Mouse (Mus musculus) liver, embryonic 12.5 days (tissue): ENCODE data around the gene 2410004P03Rik. TPM values are rescaled to one million over a fixed set of nuclear protein-coding genes. Genes with fewer than 3 reads are reported as not detected.

Source experiments
- ATAC-seq: fragments of 200-750 bp; cut with Nextera tagmentation; 2 replicates; pipeline ENCODE4 v1.8.0; 2017; ENCODE audit warnings: moderate number of reproducible peaks, mild to moderate bottlenecking, moderate library complexity
- H3K27ac ChIP-seq: fragments of 300-500 bp; sonication (generic); 2 replicates; pipeline ENCODE4 v1.5.1; 2016; ENCODE audit warnings: mild to moderate bottlenecking
- H3K27me3 ChIP-seq: fragments of 300-500 bp; sonication (generic); replicated peaks from 2 replicates; pipeline ENCODE4 v1.6.1; 2016; ENCODE audit warnings: mild to moderate bottlenecking, moderate library complexity
- H3K36me3 ChIP-seq: fragments of 300-500 bp; sonication (generic); 2 replicates; pipeline ENCODE4 v1.6.1; 2016; ENCODE audit warnings: mild to moderate bottlenecking, moderate library complexity
- H3K4me1 ChIP-seq: fragments of 300-500 bp; sonication (generic); 2 replicates; pipeline ENCODE4 v1.6.1; 2016
- H3K4me2 ChIP-seq: fragments of 300-500 bp; sonication (generic); 2 replicates; pipeline ENCODE4 v1.6.1; 2016; ENCODE audit warnings: mild to moderate bottlenecking, moderate library complexity
- H3K4me3 ChIP-seq: fragments of 300-500 bp; sonication (generic); 2 replicates; pipeline ENCODE4 v1.5.1; 2016; ENCODE audit warnings: mild to moderate bottlenecking, moderate library complexity
- H3K9ac ChIP-seq: fragments of 300-500 bp; sonication (generic); 2 replicates; pipeline ENCODE4 v1.6.1; 2016; ENCODE audit warnings: mild to moderate bottlenecking, moderate library complexity
- H3K9me3 ChIP-seq: fragments of 300-500 bp; sonication (generic); replicated peaks from 2 replicates; pipeline ENCODE4 v1.6.1; 2016; ENCODE audit warnings: mild to moderate bottlenecking, moderate library complexity
- WGBS: fragments of 180-500 bp; shearing (Covaris S2); methylation state at CpG from one replicate; pipeline ENCODE4 v1.1.7; 2016; ENCODE audit not compliant: insufficient replicate concordance; 5-methylcytosine and 5-hydroxymethylcytosine counted together
- polyA plus RNA-seq: library from polyadenylated mRNA; unstranded; fragments of >200 nt; fragmentation: Nextera tagmentation; extraction: Ambion mirVana; gene quantifications from 2 replicates; pipeline ENCODE4 v1.2.1, GENCODE M21; 2016

The 2410004P03Rik gene
- polyA plus RNA-seq, 1 experiment from 2014 or later: not detected

DNA sequence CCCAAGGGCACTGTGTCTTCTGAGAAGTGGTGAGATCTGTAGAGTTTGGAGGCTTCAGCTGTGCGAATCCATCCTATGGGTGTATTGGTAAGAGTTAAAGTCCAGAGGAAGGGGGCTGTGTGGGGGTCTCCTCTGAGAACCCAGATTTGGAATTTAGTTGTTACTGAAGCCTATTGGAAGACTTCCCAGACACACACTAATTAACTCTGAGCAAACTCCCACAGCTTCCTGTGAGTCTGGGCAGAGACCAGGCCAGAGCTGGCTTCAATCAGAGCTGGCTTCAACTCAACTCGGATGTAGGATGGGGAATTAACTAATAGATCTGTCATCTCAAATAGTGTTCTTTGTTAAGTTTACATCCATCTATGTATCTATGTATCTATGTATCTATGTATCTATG is 4.2 kb upstream of the 2410004P03Rik start:
- no peak for ATAC-seq
- 72% methylated on average over 2 of the region's 2 CpGs for WGBS

DNA sequence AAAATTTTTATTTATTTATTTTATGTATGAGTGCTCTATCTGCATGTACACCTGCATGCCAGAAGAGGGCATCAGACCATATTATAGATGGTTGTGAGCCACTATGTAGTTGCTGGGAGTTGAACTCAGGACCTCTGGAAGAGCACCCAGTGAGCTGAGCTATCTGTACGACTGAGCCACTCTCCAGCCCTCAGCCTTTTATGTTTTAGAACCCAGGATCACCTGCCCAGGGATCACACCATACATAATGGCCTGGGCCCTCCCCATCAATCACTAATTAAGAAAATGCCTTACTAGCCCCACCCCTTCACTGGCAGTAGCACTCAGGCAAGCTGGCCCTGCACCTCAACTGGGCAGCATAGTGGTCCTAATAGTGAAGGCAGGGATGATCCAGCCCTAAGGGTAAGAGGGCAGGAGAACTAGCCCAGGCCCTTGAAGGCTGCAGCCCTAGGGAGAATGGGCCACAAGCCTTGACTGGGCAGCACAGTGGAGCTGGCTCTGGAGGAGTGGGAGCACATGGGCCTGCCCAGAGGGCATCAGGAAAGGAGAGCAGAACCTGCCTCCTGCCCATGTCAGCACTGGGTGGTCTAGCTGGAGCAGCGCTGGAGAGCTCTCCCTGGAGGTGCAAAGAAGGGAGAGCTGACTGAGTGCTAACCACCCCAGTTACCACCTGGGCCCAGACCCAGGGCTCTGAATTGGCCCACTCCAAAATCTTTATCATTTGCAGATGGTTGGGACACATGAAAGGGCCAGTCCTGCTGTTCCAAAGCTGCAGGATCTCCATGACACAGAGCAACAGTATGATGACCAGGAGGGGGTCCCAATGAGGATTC is 756 bp upstream of the 2410004P03Rik start:
- H3K4me2 ChIP-seq: no peak overlapping the region
- 46% methylated on average over 2 of the region's 2 CpGs for WGBS
- H3K9me3 ChIP-seq: 0 out of 2 replicates have a peak, but pooled peaks cover 8% of the 10 kb centered on the region
- ATAC-seq: peak; percentile 27; the same call in 1 of the 2 replicates
- H3K36me3 ChIP-seq: no peaks in the 10 kb centered on the region
- H3K4me1 ChIP-seq: peaks cover 8% of the 10 kb centered on the region
- H3K27me3 ChIP-seq: peaks cover 10% of the 10 kb centered on the region; the same call in 1 of the 2 replicates
- H3K4me3 ChIP-seq: no peak overlapping the region
- H3K9ac ChIP-seq: no peak overlapping the region
- no peak overlapping the region for H3K27ac ChIP-seq

More for the DNA sequence above, 4.2 kb upstream of the 2410004P03Rik start:
- H3K9ac ChIP-seq: no peak overlapping the region
- H3K4me3 ChIP-seq: no peak overlapping the region
- H3K4me2 ChIP-seq: no peak overlapping the region
- peaks cover 8% of the 10 kb centered on the region; the same call in 1 of the 2 replicates for H3K27me3 ChIP-seq
- H3K27ac ChIP-seq: no peak overlapping the region
- peaks cover 7% of the 10 kb centered on the region for H3K4me1 ChIP-seq
- no peaks in the 10 kb centered on the region for H3K36me3 ChIP-seq
- H3K9me3 ChIP-seq: no peaks in the 10 kb centered on the region

DNA sequence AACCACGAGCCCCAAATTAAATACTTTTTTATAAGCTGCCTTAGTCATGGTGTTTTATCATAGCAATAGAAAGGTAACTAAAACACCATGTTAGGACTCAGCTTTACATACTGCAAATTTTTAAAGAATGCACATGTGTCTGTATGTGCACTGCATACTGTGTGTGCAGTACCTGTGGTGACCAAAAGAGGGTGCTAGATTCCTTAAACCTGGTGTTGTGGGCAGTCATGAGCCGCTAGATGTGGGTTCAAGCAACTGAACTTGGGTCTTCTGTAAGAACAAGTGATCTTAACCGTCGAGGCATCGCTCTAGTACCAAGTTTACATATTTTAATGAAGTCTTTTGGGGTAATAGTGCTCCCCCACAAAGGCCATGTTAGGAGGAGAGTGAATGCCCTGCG is 2.1 kb downstream of the 2410004P03Rik start:
- no peak overlapping the region for H3K4me2 ChIP-seq
- no peak for ATAC-seq
- H3K4me3 ChIP-seq: no peak overlapping the region
- 81% methylated on average over 6 of the region's 6 CpGs for WGBS
- H3K9ac ChIP-seq: no peak overlapping the region
- H3K4me1 ChIP-seq: peaks cover 8% of the 10 kb centered on the region
- H3K27ac ChIP-seq: no peak overlapping the region
- H3K27me3 ChIP-seq: peaks cover 28% of the 10 kb centered on the region
- 0 out of 2 replicates have a peak, but pooled peaks cover 8% of the 10 kb centered on the region for H3K9me3 ChIP-seq
- H3K36me3 ChIP-seq: no peaks in the 10 kb centered on the region

DNA sequence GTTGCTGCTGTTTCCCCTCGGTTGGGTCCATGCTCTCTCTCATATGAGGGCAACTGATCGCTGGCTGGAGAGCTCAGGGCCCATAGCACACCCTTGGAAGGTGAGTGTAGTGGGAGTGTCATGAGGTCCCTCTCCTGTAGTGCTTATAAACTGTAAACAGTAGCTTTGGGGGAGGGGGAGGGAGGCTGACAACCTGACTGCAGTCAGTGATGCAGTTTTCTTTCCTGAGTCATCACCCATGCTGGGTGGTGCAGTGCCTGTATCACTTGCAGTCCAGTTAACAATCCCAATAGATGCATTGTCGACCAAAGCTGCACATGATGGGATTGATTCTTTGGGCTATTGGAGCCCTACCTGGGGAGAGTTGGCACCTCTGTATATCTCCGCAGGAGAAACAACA is 10.3 kb downstream of the 2410004P03Rik start:
- peaks cover 55% of the 10 kb centered on the region for H3K27me3 ChIP-seq
- 55% methylated on average over 4 of the region's 4 CpGs for WGBS
- no peak overlapping the region for H3K4me3 ChIP-seq
- H3K9ac ChIP-seq: no peak overlapping the region
- H3K27ac ChIP-seq: no peak overlapping the region
- 0 out of 2 replicates have a peak, but pooled peaks cover 4% of the 10 kb centered on the region for H3K36me3 ChIP-seq
- H3K4me2 ChIP-seq: 0 out of 2 replicates have a peak overlapping the region, but pooled peaks have one; percentile 97
- no peak for ATAC-seq
- peaks cover 39% of the 10 kb centered on the region for H3K4me1 ChIP-seq
- H3K9me3 ChIP-seq: no peaks in the 10 kb centered on the region

DNA sequence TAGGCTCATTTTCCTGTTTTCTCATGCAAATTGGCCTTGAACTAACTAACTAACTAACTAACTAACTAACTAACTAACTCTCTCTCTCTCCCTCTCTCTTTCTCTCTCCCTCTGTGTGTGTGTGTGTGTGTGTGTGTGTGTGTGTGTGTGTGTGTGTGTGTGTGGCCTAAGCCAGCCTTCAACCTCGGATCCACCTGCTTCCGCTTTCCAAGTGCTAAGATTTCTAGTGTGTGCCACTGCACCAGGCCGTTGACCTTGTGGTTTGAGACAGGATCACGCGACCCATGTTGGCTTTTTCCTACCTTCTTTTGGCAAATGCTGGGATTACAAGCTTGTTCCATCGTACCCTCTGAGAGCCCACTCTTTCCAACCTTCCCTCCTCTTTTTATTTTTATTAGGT is 10.9 kb downstream of the 2410004P03Rik start:
- Histone ChIP-seq H3K4me2 (peak overlapping the region; percentile 97), H3K36me3 (0 out of 2 replicates have a peak, but pooled peaks cover 5% of the 10 kb centered on the region), H3K4me1 (peaks cover 39% of the 10 kb centered on the region), H3K27me3 (peaks cover 49% of the 10 kb centered on the region), H3K4me3 (peak overlapping the region; percentile 75), H3K27ac (0 out of 2 replicates have a peak overlapping the region, but pooled peaks have one; percentile 79), H3K9me3 (no peaks in the 10 kb centered on the region), H3K9ac (0 out of 2 replicates have a peak overlapping the region, but pooled peaks have one; percentile 73)
- WGBS: 49% methylated on average over 4 of the region's 6 CpGs
- ATAC-seq: no peak

DNA sequence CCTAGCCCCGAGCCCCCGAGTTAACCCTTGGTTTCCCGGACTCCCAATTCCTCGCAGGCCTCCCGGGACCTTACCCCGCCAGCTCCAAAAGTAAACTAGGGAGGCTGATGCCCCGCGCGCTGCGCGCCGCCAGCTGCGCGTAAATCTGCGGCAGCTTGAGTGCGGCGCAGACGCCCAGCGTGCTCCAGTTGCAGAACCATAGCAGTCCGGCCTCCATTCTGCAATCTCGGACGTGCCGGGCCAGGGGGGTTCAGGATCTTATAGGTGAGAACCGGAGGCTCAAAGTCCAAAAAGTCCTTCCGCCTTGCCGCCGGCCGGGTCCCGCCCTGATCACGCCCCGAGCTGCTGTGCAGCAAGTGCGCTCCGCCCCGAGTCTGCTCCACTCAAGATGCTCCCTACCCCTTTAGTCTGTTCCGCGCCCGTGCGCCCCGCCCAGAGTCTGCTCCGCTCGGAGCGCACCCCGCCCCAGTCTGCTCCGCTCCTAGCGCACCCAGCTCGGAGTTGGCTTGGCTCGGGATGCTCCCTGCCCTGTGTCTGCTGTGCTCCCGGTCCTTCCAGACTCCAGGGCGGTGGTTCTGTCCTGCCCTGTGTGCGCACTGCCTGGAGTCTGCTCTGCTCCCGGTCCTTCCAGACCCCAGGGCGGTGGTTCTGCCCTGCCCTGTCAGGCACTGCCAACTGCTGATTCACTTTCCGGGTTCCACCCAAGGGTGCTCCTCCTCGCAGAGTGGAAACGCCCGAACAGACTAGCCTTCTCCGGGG is 11.6 kb downstream of the 2410004P03Rik start, which contains the start of gene Pqlc3:
TSS of gene Pqlc3 (minus strand) at position 670 of the 759 bp plus-strand sequence.
- Histone ChIP-seq H3K4me1 (peaks cover 40% of the 10 kb centered on the region), H3K4me3 (peak within 1 kb of the TSS; percentile 75), H3K9me3 (no peaks in the 10 kb centered on the region), H3K27ac (peak within 1 kb of the TSS; percentile 79), H3K9ac (peak within 1 kb of the TSS; percentile 73), H3K4me2 (peak within 1 kb of the TSS; percentile 97), H3K27me3 (peaks cover 45% of the 10 kb centered on the region), H3K36me3 (0 out of 2 replicates have a peak, but pooled peaks cover 5% of the 10 kb centered on the region)
- WGBS: under 1% methylated on average over 57 of the region's 57 CpGs
- peak; percentile 98 for ATAC-seq

DNA sequence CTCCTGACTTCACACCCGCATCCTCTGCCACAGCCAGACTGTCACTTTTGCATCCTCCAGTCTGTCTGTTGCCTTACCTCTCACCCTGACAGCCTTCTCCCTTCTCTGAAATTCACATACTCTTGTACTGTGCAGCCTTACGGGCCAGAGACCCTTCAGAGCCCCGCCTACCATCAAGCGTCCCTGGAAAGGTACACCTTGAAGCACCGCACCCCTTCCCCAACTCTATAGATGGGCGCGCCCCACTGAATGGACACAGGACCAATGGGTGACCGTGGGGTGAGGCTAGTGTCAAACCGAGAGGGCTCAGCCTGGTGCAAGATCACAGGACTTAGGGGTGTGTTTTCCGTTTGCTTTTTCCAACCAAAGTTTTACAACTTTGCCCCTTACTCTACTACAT is 12.4 kb downstream of the 2410004P03Rik start:
- no peak for ATAC-seq
- WGBS: 13% methylated on average over 10 of the region's 10 CpGs
- 0 out of 2 replicates have a peak, but pooled peaks cover 5% of the 10 kb centered on the region for H3K36me3 ChIP-seq
- peaks cover 45% of the 10 kb centered on the region for H3K27me3 ChIP-seq
- H3K9ac ChIP-seq: peak overlapping the region; percentile 73
- peak overlapping the region; percentile 75 for H3K4me3 ChIP-seq
- no peak overlapping the region for H3K27ac ChIP-seq
- H3K9me3 ChIP-seq: no peaks in the 10 kb centered on the region
- H3K4me1 ChIP-seq: peaks cover 47% of the 10 kb centered on the region
- peak overlapping the region; percentile 97 for H3K4me2 ChIP-seq

DNA sequence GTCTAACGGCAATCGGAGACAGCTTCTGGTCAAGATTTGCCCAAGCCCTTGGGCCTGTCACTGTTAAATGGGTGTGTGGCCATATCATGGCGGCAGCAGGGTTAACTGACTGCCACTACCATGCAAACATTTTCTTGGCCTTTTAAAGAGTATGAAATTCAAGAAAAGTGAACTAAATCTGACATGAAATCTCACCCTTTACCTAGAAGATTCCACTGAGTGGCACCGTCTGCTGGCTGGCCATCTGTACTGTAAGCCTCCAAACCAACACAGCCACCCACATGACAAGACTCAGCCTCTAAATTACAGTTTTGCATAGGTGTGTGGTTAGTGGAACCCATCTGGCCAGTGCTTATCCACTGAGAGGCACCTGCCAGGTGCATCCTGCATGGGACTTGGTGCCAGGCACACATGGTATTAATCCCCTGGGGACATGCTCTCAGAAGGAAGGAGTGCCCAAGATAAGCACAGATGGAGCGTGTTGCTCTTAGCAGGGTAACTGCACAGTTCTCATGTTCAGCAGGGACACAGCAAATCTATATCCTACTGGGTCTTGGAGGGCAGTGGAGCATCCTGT is 14.6 kb downstream of the 2410004P03Rik start:
- no peak overlapping the region for H3K4me2 ChIP-seq
- H3K9ac ChIP-seq: no peak overlapping the region
- H3K27me3 ChIP-seq: peaks cover 42% of the 10 kb centered on the region
- no peak overlapping the region for H3K27ac ChIP-seq
- peaks cover 43% of the 10 kb centered on the region for H3K4me1 ChIP-seq
- H3K4me3 ChIP-seq: no peak overlapping the region
- ATAC-seq: no peak
- WGBS: 78% methylated on average over 5 of the region's 5 CpGs
- H3K36me3 ChIP-seq: 0 out of 2 replicates have a peak, but pooled peaks cover 5% of the 10 kb centered on the region
- H3K9me3 ChIP-seq: no peaks in the 10 kb centered on the region

DNA sequence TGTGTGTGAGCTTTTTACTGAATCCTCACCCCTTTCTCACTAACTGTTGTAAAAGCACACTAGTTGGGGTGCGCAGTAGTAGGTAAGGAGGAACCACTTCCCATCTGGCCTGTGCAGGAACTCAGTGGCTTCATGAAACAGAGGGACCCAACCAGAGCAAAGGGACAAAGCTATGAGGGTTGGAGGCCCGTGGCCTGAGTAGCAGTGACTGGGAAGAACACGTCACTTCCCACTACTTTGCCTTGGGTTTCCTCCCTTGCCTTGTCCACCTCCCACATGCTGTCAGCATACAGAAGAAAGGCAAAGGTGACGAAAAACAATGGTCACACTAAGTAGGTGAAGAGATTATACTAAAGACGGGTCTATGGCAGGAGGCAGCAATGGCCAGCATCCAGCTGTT is 15.2 kb downstream of the 2410004P03Rik start:
- 0 out of 2 replicates have a peak, but pooled peaks cover 5% of the 10 kb centered on the region for H3K36me3 ChIP-seq
- H3K9me3 ChIP-seq: no peaks in the 10 kb centered on the region
- H3K4me2 ChIP-seq: no peak overlapping the region
- H3K27me3 ChIP-seq: peaks cover 35% of the 10 kb centered on the region
- no peak overlapping the region for H3K4me3 ChIP-seq
- WGBS: 71% methylated on average over 5 of the region's 5 CpGs
- no peak overlapping the region for H3K27ac ChIP-seq
- no peak for ATAC-seq
- peaks cover 36% of the 10 kb centered on the region for H3K4me1 ChIP-seq
- no peak overlapping the region for H3K9ac ChIP-seq

DNA sequence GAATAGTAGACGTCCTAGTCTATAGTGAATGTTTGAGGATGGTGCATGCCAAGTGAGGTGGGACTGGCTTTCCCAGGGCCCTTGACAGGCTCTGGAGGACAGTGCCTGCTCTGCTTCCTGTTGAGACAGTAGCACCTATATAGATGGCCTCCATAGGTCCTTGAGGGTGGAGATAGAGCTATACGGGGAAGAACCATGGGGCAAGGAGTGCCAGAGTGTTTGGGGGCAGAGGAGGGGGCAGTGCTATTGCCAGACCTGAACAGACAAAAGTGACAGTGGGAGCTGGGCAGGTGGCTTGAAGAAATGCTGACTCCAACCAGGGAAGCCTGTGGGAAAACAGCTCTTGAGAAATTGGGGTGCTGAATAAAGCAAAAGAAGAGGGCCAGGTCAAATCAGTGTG is 17.2 kb downstream of the 2410004P03Rik start:
- peaks cover 24% of the 10 kb centered on the region for H3K27me3 ChIP-seq
- peaks cover 10% of the 10 kb centered on the region for H3K36me3 ChIP-seq
- H3K4me2 ChIP-seq: no peak overlapping the region
- no peak overlapping the region for H3K4me3 ChIP-seq
- peaks cover 18% of the 10 kb centered on the region for H3K4me1 ChIP-seq
- H3K9ac ChIP-seq: no peak overlapping the region
- no peak for ATAC-seq
- H3K27ac ChIP-seq: no peak overlapping the region
- no peaks in the 10 kb centered on the region for H3K9me3 ChIP-seq
- 80% methylated on average over 2 of the region's 2 CpGs for WGBS

DNA sequence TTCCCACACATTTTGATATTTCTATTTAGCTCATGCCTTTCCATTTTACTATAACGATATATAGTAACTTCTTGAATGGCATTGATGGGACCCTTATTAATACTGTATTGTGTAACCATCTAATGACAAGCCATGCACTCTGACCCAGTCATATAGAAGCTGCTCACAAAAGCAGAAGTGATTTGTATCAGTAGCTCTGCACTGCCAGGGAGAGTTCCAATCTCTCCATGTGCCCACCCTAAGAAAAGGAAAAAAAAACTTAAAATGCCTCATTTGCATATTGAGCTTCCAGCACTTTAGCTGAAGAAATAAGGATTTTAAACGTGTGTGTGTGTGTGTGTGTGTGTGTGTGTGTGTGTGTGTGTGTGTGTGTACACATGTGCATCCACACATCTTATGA is 19.2 kb downstream of the 2410004P03Rik start:
- H3K9ac ChIP-seq: no peak overlapping the region
- no peak for ATAC-seq
- H3K27ac ChIP-seq: no peak overlapping the region
- H3K4me1 ChIP-seq: peaks cover 11% of the 10 kb centered on the region; the same call in 1 of the 2 replicates
- no peak overlapping the region for H3K4me2 ChIP-seq
- H3K4me3 ChIP-seq: no peak overlapping the region
- H3K9me3 ChIP-seq: no peaks in the 10 kb centered on the region
- WGBS: 79% methylated on average over 2 of the region's 2 CpGs
- peaks cover 4% of the 10 kb centered on the region for H3K27me3 ChIP-seq
- peaks cover 16% of the 10 kb centered on the region for H3K36me3 ChIP-seq
